Mouse (Mus musculus): ENCODE results near the gene Hs6st1. TPM values are rescaled to one million over a fixed set of nuclear protein-coding genes. Genes with fewer than 3 reads are reported as not detected.

The Hs6st1 gene
- polyA plus RNA-seq, 1 experiment = 75.6 TPM

DNA sequence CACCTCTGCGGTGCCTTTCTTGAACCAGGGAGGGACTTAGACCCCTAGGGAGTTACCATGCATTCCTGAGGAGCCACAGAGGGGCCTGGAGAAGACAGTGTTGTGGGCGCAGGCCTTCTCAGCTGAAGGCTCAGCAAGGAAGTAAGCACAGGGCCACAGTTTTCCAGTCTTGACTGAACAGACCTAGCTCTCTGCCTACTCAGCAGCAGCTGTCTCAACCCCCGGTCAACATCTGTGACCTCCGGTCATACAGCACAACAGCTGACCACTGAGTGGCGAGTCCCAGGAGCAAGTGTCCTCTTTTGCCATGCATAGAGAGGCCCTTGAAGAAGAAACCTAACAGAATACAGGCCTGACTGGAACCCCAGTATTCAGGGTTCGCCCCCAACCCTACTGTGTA lies 14.0 kb downstream of the Hs6st1 start:
- no peak overlapping the region for H3K4me3 ChIP-seq (ENCODE audit: low read depth, low read length)
- no peaks in the 10 kb centered on the region for H3K27me3 ChIP-seq (ENCODE audit: control insufficient read depth, insufficient read depth, low read length, poor library complexity, severe bottlenecking)
- no peak for TF ChIP-seq EP300 (IDR thresholded peaks at IDR 0.05; ENCODE audit: insufficient read depth, low read depth, low read length)
- no peak for TF ChIP-seq CTCF (IDR thresholded peaks at IDR 0.05; ENCODE audit: low read depth, low read length)
- no peak for TF ChIP-seq POLR2A (IDR thresholded peaks at IDR 0.05; ENCODE audit: insufficient read depth, low read length)
- H3K4me1 ChIP-seq (ENCODE audit: control insufficient read depth, insufficient read depth, low read length) = peaks cover 7% of the 10 kb centered on the region
- H3K9me3 ChIP-seq (replicated peaks; ENCODE audit: control insufficient read depth, insufficient read depth, low read length, poor library complexity, severe bottlenecking) = no peaks in the 10 kb centered on the region
- H3K27ac ChIP-seq (ENCODE audit: insufficient read depth, low read length) = no peak overlapping the region
- H3K36me3 ChIP-seq (ENCODE audit: control insufficient read depth, insufficient read depth, low read length, poor library complexity, severe bottlenecking) = peaks cover 72% of the 10 kb centered on the region
- H3K9ac ChIP-seq (ENCODE audit: low read depth, poor library complexity, severe bottlenecking) = no peak overlapping the region

DNA sequence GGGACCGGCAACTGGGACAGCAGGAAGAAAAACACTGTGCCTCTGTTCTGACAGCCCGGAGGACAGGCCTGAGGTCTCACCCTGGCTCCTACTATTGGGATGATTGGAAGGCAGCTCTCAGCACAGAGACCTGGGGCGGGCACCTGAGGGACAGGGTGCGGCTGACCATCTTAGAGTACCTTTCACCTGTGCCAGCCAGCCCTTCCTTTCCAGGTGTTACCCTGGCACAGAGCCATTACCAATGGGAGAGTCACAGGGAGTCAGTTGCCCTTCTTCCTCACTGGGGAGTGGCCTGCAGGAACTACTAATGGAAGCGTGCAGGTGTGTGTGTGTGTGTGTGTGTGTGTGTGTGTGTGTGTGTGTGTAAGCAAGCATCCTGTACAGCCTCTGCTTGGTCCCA lies 15.4 kb downstream of the Hs6st1 start:
- no peak overlapping the region for H3K27ac ChIP-seq (ENCODE audit: insufficient read depth, low read length)
- no peak overlapping the region for H3K9ac ChIP-seq (ENCODE audit: low read depth, poor library complexity, severe bottlenecking)
- no peak overlapping the region for H3K4me3 ChIP-seq (ENCODE audit: low read depth, low read length)
- H3K9me3 ChIP-seq (replicated peaks; ENCODE audit: control insufficient read depth, insufficient read depth, low read length, poor library complexity, severe bottlenecking) = no peaks in the 10 kb centered on the region
- peaks cover 59% of the 10 kb centered on the region for H3K36me3 ChIP-seq (ENCODE audit: control insufficient read depth, insufficient read depth, low read length, poor library complexity, severe bottlenecking)
- H3K27me3 ChIP-seq (ENCODE audit: control insufficient read depth, insufficient read depth, low read length, poor library complexity, severe bottlenecking) = no peaks in the 10 kb centered on the region
- peaks cover 5% of the 10 kb centered on the region for H3K4me1 ChIP-seq (ENCODE audit: control insufficient read depth, insufficient read depth, low read length)
- no peak for TF ChIP-seq EP300 (IDR thresholded peaks at IDR 0.05; ENCODE audit: insufficient read depth, low read depth, low read length)

DNA sequence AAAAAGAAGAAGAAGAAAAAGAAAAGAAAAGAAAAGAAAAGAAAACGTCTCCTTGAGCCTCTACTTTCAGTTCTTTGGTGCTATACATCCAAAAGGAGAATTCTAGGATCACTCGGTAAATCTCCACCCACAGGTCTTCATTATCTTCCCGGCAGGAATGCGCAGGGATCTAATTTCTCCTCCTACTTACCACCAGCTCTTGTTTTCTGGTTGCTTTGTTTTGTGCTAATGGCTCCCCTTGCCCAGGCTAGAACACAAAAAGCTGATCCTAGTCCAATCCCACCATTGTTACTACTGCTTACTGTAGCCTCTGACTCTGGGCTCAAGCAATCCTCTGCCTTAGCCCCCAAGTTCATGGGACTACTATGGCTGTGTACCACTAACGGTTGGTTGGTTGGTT lies 16.9 kb downstream of the Hs6st1 start:
- H3K36me3 ChIP-seq (ENCODE audit: control insufficient read depth, insufficient read depth, low read length, poor library complexity, severe bottlenecking) = peaks cover 50% of the 10 kb centered on the region
- H3K4me1 ChIP-seq (ENCODE audit: control insufficient read depth, insufficient read depth, low read length) = peaks cover 5% of the 10 kb centered on the region
- no peaks in the 10 kb centered on the region for H3K9me3 ChIP-seq (replicated peaks; ENCODE audit: control insufficient read depth, insufficient read depth, low read length, poor library complexity, severe bottlenecking)
- H3K27me3 ChIP-seq (ENCODE audit: control insufficient read depth, insufficient read depth, low read length, poor library complexity, severe bottlenecking) = no peaks in the 10 kb centered on the region
- no peak for TF ChIP-seq POLR2A (IDR thresholded peaks at IDR 0.05; ENCODE audit: insufficient read depth, low read length)
- no peak for TF ChIP-seq CTCF (IDR thresholded peaks at IDR 0.05; ENCODE audit: low read depth, low read length)
- TF ChIP-seq EP300 (IDR thresholded peaks at IDR 0.05; ENCODE audit: insufficient read depth, low read depth, low read length) = no peak
- no peak overlapping the region for H3K27ac ChIP-seq (ENCODE audit: insufficient read depth, low read length)
- H3K9ac ChIP-seq (ENCODE audit: low read depth, poor library complexity, severe bottlenecking) = no peak overlapping the region
- no peak overlapping the region for H3K4me3 ChIP-seq (ENCODE audit: low read depth, low read length)

DNA sequence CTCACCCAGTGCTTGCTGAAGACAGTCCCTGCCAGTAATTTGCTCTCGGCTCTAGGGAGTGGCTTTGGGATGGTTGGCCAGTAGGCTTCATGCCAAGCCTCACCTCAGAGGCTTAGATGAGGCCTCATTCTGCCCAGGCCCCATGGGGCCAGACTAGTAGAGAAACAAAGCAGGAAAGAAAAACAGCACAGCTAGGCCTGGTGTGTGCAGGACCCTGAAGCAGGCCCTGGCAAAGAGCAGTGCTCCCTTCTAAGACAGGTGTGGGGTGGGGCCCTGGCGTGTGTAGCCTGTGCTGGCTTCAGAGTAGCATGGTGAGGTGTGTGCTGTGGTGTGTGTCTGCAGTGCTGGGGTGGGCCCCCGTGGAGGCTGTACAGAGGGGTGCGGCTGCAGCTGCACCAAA lies 20.2 kb downstream of the Hs6st1 start:
- Histone ChIP-seq H3K36me3 (ENCODE audit: control insufficient read depth, insufficient read depth, low read length, poor library complexity, severe bottlenecking) (peaks cover 38% of the 10 kb centered on the region), H3K9ac (ENCODE audit: low read depth, poor library complexity, severe bottlenecking) (no peak overlapping the region), H3K4me1 (ENCODE audit: control insufficient read depth, insufficient read depth, low read length) (peaks cover 3% of the 10 kb centered on the region), H3K27ac (ENCODE audit: insufficient read depth, low read length) (no peak overlapping the region), H3K9me3 (replicated peaks; ENCODE audit: control insufficient read depth, insufficient read depth, low read length, poor library complexity, severe bottlenecking) (no peaks in the 10 kb centered on the region), H3K4me3 (ENCODE audit: low read depth, low read length) (no peak overlapping the region), H3K27me3 (ENCODE audit: control insufficient read depth, insufficient read depth, low read length, poor library complexity, severe bottlenecking) (no peaks in the 10 kb centered on the region)
- TF ChIP-seq EP300 (IDR thresholded peaks at IDR 0.05; ENCODE audit: insufficient read depth, low read depth, low read length) (no peak), POLR2A (IDR thresholded peaks at IDR 0.05; ENCODE audit: insufficient read depth, low read length) (no peak), CTCF (IDR thresholded peaks at IDR 0.05; ENCODE audit: low read depth, low read length) (no peak)

DNA sequence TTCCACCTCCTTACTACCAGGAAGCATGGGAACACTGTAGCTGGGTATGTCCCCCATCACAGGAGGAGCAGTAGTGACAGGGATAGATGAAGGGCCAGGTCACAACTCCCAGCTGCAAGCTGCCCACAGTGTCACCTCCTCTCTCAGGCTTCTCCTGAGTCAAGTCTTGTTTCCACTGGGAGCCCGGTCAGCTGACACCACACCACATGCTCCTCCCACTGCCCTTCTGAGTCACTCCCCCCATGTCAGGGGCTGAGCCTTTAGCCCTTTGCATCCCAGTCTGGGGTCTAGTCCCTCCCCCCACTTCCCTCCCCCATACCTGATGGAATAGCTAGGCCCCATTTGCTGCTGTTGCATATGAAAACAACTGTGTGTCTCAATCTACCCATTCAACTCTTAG lies 21.3 kb downstream of the Hs6st1 start:
- H3K9ac ChIP-seq (ENCODE audit: low read depth, poor library complexity, severe bottlenecking) = no peak overlapping the region
- peaks cover 2% of the 10 kb centered on the region for H3K4me1 ChIP-seq (ENCODE audit: control insufficient read depth, insufficient read depth, low read length)
- H3K27me3 ChIP-seq (ENCODE audit: control insufficient read depth, insufficient read depth, low read length, poor library complexity, severe bottlenecking) = no peaks in the 10 kb centered on the region
- no peaks in the 10 kb centered on the region for H3K9me3 ChIP-seq (replicated peaks; ENCODE audit: control insufficient read depth, insufficient read depth, low read length, poor library complexity, severe bottlenecking)
- no peak overlapping the region for H3K27ac ChIP-seq (ENCODE audit: insufficient read depth, low read length)
- TF ChIP-seq POLR2A (IDR thresholded peaks at IDR 0.05; ENCODE audit: insufficient read depth, low read length) = no peak
- no peak for TF ChIP-seq CTCF (IDR thresholded peaks at IDR 0.05; ENCODE audit: low read depth, low read length)
- no peak for TF ChIP-seq EP300 (IDR thresholded peaks at IDR 0.05; ENCODE audit: insufficient read depth, low read depth, low read length)
- H3K36me3 ChIP-seq (ENCODE audit: control insufficient read depth, insufficient read depth, low read length, poor library complexity, severe bottlenecking) = peaks cover 38% of the 10 kb centered on the region
- no peak overlapping the region for H3K4me3 ChIP-seq (ENCODE audit: low read depth, low read length)

DNA sequence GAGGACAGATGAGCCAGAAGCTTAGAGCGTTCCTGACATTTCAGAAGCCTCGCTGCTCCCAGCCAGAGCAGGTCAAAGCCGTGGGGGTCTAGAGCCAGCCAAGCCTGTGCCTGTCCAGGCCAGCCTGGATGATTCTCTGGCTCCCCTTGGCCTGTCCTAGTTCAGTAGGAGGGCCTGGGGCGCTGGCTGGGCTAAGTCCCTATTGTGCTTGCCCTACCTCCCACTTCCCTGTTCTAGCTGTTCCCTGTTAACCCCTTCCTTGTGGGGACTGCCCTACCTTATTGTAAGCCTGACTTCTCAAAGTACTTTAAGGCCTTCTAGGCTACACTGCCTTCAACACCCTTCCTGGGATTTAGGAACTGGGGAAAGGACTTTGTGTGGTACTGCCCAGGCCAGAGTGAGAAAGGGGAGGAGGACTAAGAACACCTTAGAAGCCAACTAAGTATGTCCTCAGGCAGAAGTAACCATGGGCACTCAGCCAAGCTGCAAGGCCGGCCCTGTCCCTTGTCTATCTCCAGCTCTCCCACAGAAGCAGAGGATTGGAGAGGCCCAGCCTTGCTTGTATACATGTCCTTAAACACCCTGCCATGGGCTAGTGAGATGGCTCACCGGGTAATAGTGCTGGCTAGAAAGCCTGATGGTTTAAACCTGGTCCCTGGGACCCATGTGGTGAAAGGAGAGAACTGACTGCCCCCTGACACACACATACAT lies 22.0 kb downstream of the Hs6st1 start:
- no peaks in the 10 kb centered on the region for H3K27me3 ChIP-seq (ENCODE audit: control insufficient read depth, insufficient read depth, low read length, poor library complexity, severe bottlenecking)
- no peaks in the 10 kb centered on the region for H3K9me3 ChIP-seq (replicated peaks; ENCODE audit: control insufficient read depth, insufficient read depth, low read length, poor library complexity, severe bottlenecking)
- H3K4me3 ChIP-seq (ENCODE audit: low read depth, low read length) = no peak overlapping the region
- peaks cover 2% of the 10 kb centered on the region for H3K4me1 ChIP-seq (ENCODE audit: control insufficient read depth, insufficient read depth, low read length)
- peaks cover 37% of the 10 kb centered on the region for H3K36me3 ChIP-seq (ENCODE audit: control insufficient read depth, insufficient read depth, low read length, poor library complexity, severe bottlenecking)
- no peak overlapping the region for H3K27ac ChIP-seq (ENCODE audit: insufficient read depth, low read length)
- no peak overlapping the region for H3K9ac ChIP-seq (ENCODE audit: low read depth, poor library complexity, severe bottlenecking)
- no peak for TF ChIP-seq POLR2A (IDR thresholded peaks at IDR 0.05; ENCODE audit: insufficient read depth, low read length)
- TF ChIP-seq CTCF (IDR thresholded peaks at IDR 0.05; ENCODE audit: low read depth, low read length) = no peak
- TF ChIP-seq EP300 (IDR thresholded peaks at IDR 0.05; ENCODE audit: insufficient read depth, low read depth, low read length) = no peak

Measured in ES-Bruce4 (cell line).